Mouse (Mus musculus) spleen, postnatal 0 days (tissue): ENCODE data around the gene Cdk19. TPM values are rescaled to one million over a fixed set of nuclear protein-coding genes. Genes with fewer than 3 reads are reported as not detected.

Source experiments
- polyA plus RNA-seq: library from polyadenylated mRNA; unstranded; fragments of >200 nt; fragmentation: Nextera tagmentation; extraction: Ambion mirVana; gene quantifications from 2 replicates; pipeline ENCODE4 v1.2.1, GENCODE M21; 2015

The Cdk19 gene
- 6.7 and 8.6 TPM in 2 replicates for polyA plus RNA-seq

DNA sequence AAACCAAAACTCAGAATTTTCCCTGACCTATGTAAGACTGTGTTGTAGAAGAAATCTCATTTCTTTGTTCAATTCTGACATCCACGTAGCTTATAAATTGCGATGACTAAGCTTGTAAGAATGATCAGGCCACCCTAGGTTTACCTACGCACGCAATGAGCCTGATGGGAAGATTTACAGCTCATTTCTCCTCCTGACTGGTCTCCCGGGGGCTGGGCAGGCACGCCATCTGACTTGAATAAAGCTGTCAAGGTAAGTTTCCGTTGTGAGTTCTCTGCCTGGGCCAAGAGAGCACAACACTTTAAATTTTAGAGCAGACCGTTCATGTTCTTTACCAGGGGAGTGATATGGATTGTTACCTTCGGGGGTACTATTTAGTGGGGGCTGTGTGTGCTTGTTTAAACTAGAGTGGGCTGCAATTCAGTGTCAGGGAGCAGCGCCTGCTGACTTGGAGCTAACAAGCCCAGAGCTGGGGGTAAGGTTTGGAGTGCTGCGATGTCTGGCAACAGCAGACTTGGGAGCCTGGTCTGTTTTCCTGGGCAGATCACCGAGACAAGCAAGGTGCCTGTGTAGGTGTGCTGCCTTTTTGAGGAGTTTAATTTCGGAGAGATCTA is at the start of gene Cdk19:
TSS of gene Cdk19 (plus strand) at position 214 of the 614 bp plus-strand sequence.

GRCm38 (mm10) chr10:40302140-40302985 is 37.0 kb upstream of the Cdk19 start, which contains the start of gene Amd1:
TSS of gene Amd1 (minus strand) at chr10:40302186.

Other genes with a start within 250 kb of the Cdk19 start
- 54.9 and 64.2 TPM in 2 replicates for gene Slc16a10, start 197.3 kb upstream of the Cdk19 start, polyA plus RNA-seq
- 48.2 and 48.5 TPM in 2 replicates for gene Rpf2, start 92.5 kb upstream of the Cdk19 start, polyA plus RNA-seq
- 39.6 and 40.4 TPM in 2 replicates for gene Gtf3c6, start 81.5 kb upstream of the Cdk19 start, polyA plus RNA-seq
- gene Amd1, start 37.4 kb upstream of the Cdk19 start, polyA plus RNA-seq = 58.6 and 71.2 TPM in 2 replicates
- gene Slc22a16, start 230.8 kb downstream of the Cdk19 start, polyA plus RNA-seq = not detected in 2 replicates